Mouse (Mus musculus): ENCODE results near the gene Ceacam10.
A peak's percentile ranks its signal among the peaks of the same experiment; 100 is the strongest.
"Not testable (repeated sequence)": the region's sequence is repeated elsewhere in the genome, so short reads cannot be mapped to it uniquely, and the experiment has no call there.

Gene Ceacam10

GRCm38 (mm10) chr7:24776918-24777317 is at the start of gene Ceacam10:
TSS of gene Ceacam10 (plus strand) at chr7:24777206.
- DNase-seq (ENCODE audit: low read depth, low spot score): not testable (repeated sequence)

GRCm38 (mm10) chr7:24735970-24736670 is 40.9 kb upstream of the Ceacam10 start:
- peak; percentile 16 for DNase-seq (ENCODE audit: low read depth, low spot score)

DNA sequence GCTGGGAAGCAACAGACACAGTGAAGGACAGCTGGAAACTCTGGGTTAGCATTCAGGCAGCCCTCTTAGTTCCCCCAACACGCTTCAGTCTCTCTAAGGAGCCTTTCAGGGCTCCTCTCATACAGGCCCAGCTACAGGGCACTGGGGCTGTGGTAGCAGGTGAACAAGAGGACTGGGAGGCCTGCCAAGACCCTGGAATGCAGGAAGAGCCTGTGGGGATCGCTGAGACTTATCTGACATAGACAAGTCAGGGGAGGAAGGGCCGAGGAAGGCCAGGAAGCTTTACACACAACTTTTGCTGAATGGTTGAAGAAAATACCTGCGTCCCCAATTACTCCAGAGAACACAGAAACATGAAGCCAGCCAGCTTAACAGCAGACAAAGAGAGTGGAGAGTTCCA is 26.3 kb upstream of the Ceacam10 start:
- DNase-seq (ENCODE audit: low read depth, low spot score): no peak

DNA sequence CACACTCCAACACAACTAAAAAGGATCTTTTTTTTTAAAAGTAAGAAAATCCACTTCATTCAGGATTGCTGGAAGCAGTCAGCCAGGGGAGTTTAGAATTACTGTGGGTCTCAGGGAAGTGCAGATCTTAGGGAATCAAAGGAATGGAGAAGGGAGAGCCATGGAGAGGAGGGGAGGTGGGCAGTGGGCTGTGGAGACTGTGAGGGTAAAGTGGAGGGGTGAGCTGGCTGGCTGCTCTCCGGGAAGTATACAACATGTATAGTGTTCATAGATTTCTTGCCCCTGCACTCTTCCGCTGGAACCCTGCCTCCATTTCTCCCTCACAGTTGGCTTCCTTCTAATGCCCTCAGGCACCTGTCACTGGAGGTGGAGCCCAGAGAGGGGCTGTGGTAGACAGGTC is 25.4 kb upstream of the Ceacam10 start:
- no peak for DNase-seq (ENCODE audit: low read depth, low spot score)

DNA sequence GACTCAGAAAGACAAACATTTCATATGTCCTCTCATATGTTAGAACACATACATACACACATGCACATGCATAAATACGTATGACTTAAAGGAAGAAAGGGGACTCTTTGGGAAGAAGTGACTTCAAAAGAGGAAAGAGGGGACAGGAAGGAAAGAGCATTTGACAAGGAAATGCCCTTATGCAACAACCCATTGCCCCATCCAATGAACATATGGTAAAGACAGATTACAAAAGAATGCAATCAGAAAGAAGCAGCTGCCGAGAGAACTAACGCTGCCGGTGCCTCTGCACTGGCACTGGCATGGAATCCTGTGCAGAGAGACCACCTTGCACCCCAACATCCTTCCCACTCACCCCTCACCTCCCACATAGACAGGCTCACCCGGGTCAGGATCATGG is 23.5 kb upstream of the Ceacam10 start:
- no peak for DNase-seq (ENCODE audit: low read depth, low spot score)

DNA sequence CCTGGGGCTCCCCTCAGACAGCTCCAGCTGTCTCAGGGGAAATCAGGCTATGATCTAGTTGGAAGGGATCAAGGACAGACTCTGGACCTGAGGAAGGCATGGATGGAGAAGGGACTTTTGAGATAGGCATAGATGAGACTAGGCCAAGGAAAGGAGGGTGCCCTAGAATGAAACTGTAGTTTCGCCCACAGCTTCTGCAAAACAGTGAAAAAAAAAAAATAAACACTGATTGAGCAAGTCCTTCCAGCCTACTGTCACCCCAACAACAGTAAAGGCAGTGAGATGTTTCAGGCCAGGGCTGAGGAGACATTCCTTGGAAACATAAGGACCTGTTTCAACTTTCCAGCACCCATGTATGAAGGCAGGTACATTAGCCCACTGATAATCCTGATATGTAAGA is 18.5 kb upstream of the Ceacam10 start:
- no peak for DNase-seq (ENCODE audit: low read depth, low spot score)

DNA sequence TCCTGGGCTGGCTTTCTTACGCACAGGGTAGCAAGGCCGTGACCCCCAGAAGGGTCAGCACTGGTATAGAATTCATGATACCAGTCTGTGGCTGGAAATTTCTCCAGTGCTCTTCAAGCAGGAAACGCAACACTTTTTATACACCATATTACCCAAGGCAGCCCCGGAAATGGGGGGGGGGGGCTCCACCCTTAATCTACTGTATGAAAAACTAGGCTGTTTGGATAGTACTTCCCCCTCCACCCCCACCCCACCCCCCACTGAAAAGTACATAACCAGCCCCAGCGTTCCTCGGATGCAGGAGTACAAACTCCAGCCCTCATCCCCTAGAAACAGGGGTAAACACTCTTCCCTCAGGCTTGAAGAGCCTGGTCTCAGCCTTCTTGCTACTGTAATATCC is 16.8 kb upstream of the Ceacam10 start, which contains the start of gene Cd177:
Cd177 (minus strand) TSS at position 101 of the 400 bp plus-strand sequence.
- DNase-seq (ENCODE audit: low read depth, low spot score): no peak

GRCm38 (mm10) chr7:24761161-24761560 is 15.8 kb upstream of the Ceacam10 start:
- DNase-seq (ENCODE audit: low read depth, low spot score): no peak

DNA sequence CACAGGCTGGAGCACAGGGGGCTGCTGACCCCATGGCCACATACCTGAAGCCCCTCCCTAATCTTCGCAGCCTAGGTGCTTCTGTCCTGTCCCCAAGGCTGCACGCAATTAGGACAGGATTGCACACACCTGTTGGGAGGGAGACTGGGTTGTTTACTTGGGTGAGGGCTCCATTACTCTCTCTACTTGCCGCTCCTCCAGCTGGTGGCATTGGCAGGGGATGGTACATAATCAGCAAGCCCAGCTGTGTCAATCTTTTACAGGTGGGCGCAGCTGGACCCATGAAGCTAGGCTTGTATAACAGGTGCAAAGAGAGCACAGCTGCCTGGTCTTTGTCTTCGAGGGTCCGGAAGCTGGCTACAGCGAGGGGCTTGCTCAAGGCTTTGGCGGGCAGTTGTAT is 14.4 kb upstream of the Ceacam10 start:
- DNase-seq (ENCODE audit: low read depth, low spot score): no peak

- DNase-seq (ENCODE audit: low read depth, low spot score): no peak
Measured at GRCm38 (mm10) chr7:24771361-24771760, 5.6 kb upstream of the Ceacam10 start.

DNA sequence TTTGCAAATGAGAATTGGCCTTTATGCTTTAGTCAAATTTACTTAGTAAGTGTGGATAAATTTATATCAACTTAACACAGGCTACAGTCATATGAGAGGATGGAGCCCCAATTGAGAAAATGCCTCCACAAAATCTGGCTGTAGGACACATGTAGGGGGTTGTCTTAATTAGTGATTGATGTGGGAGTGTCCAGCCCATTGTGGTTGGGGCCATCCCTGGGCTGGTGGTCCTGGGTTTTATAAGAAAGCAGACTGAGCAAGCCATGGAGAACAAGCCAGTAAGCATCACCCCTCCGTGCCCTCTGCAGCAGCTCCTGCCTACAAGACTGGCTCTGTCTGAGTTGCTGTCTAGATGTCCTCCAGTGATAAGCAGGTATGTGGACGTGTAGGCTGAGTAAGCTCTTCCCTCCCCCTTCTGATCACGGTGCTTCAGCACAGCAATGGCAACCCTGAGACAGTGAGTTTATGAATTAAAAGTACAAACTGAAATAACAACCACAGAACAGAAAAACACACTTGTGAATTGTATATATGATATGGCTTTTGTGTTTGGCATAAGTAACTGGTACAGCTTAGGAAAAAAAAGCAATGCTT is 3.0 kb upstream of the Ceacam10 start:
- DNase-seq (ENCODE audit: low read depth, low spot score): no peak

GRCm38 (mm10) chr7:24776145-24776544 is 861 bp upstream of the Ceacam10 start:
- DNase-seq (ENCODE audit: low read depth, low spot score): no peak

DNA sequence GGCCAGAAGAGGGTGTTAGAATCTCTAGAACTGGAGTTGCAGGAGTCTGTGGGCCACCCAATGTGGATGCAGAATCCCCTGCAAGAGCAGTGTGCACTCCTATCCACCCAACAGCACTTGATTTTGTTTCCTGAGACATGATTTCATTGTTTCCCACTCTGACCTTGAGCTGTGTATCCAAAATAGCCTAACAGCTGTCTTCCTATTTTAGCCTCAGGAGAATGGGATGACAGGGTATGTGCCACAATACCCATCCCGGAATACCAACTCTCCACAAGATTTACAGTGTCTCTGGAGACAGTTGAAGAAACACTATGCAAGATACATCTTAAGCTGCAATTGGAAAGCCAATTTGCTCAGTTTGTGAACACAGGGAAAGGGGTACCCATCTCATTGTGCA is 20.9 kb downstream of the Ceacam10 start:
- DNase-seq (ENCODE audit: low read depth, low spot score): no peak

DNA sequence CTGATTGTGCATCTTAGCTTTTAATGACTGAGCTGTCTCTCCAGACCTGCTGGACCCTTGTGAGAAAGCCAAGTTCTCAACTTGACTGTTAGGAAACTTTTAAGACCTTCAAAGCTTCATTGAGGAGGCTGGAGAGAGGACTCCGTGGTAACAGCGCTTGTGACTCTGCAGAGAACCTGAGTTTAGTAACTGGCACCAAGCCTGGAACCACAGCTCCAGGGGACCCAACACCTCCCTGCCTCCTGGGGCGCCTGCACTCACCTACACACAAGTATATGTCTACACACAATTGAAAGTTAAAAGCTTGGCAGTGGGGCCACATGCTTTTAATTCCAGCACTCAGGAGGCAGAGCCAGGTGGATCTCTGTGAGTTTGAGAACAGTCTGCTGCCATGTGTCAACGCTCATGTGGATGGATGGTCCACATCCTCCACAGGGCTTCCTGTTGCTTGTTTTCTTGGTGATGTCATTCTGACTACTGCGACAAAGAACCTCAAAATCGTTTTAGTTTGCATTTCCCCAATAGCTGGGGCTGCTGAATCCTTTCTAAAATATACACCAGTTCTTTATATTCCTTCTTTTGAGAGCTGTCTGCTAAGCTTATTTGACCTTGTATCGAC is 25.3 kb downstream of the Ceacam10 start:
- DNase-seq (ENCODE audit: low read depth, low spot score): no peak

DNA sequence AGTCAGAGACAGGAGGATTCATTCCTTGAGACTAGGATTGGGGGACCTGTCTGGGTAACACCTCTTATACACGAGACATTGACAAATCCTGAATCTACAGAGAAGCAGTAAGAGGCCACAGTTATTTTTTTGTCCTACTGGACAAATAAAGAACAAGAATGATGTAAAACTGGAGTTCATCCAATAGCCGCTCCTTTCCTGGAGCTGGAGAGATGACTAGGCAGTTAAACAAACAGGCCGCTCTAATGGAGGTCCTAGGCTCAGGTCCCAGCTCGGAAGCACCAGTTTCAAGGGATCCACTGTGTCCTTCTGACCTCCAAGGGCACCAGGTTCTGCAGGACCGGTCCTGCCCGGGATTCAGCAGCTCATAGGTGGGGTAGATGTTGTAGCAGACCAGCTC is 27.8 kb downstream of the Ceacam10 start:
- DNase-seq (ENCODE audit: low read depth, low spot score): no peak

DNA sequence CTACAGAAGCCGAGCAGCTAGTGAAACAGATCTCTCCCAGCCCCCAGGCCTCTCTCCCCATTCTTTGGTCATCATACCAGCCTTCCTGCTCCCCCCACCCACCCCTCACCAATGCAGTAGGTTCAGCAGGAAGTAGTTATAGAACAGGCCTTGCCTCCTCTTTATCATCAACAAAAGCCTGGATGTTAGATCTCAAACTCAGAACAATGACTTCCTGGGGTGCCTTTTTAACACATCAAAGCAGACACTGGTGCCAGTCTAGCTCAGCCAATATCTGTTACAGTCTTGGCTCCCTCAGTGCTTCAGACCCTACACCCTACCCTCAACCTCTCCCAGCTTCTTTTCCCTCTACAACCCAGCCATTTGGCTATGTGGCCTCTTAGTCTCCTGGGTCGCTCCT is 32.0 kb downstream of the Ceacam10 start:
- DNase-seq (ENCODE audit: low read depth, low spot score): no peak

DNA sequence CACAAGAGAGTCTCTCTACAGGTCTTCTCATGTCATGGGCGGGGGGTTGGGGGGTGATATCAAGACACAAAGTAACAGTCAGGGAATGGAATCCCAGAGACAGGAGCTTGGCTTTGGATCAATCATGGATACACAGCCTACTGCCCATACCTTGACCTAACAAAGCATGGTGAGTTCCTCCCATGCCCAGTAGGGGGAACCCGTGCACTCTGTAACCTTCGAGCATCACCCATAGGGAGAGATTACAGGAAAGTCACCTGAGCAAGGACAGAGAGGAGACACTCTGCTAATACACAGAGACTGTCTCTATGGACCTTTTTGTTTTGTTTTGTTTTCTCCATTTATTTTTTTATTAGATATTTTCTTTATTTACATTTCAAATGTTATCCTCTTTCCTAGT is 40.5 kb downstream of the Ceacam10 start:
- DNase-seq (ENCODE audit: low read depth, low spot score): peak; percentile 76

DNA sequence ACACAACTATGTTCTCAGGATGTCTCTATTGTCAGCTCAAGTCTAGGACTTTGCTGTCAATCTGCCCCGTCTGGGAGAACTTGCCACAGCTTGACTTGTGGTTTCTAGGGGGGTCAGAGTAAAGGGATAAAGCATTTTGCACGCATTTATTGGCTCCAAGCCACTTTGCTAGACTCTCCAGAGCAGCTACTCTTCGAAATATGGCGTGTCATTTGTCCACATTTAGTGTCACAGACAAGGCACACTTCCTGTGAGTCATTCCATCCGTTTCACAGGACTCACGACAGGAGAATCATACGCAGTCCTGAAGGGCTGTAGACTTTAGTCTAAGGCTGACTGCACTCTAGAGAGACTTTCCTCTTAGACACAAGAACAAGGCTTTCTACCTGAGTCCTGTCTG is 47.4 kb downstream of the Ceacam10 start:
- no peak for DNase-seq (ENCODE audit: low read depth, low spot score)

GRCm38 (mm10) chr7:24827181-24827580 is 50.2 kb downstream of the Ceacam10 start:
- DNase-seq (ENCODE audit: low read depth, low spot score): no peak

All from forelimb bud, embryonic 11.5 days (tissue).